Mouse (Mus musculus): ENCODE results near the gene Il4ra. TPM values are rescaled to one million over a fixed set of nuclear protein-coding genes. Genes with fewer than 3 reads are reported as not detected.

The Il4ra gene
- polyA plus RNA-seq, 2 experiments = 2.4 to 2.8 TPM

DNA sequence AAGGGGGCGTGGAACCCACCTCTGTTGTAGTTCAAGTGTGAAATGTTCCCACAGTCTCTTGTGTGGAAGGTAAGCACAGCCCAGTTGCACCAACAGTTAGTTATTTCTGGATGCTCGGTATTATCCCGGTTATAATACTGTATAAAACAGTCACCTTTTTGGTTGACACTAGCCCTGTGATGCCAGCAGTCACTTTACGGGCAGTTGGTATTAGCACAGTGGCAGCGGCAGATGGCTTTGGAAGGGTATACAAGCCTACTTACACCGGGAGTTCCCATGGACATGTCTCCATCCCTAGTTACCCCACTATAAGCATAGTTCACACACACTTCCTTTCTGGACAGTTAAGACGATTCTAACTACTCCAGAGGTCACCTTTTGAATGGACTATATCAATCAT is 6.6 kb upstream of the Il4ra start:
- no peaks in the 10 kb centered on the region for H3K27me3 ChIP-seq (ENCODE audit: control insufficient read depth, insufficient read depth, low read length)
- no peak overlapping the region for H3K4me3 ChIP-seq (ENCODE audit: insufficient read depth in 1 of 2, low read depth in 2 of 2, low read length in 2 of 2)
- no peak overlapping the region for H3K9ac ChIP-seq (replicated peaks)
- DNase-seq (ENCODE audit: low read depth in 3 of 3, low spot score in 3 of 3) (no peak), ATAC-seq (ENCODE audit: insufficient read depth) (no peak)
- H3K36me3 ChIP-seq (replicated peaks; ENCODE audit: control insufficient read depth, insufficient read depth, low read depth) = no peaks in the 10 kb centered on the region
- TF ChIP-seq EP300 (IDR thresholded peaks at IDR 0.05; ENCODE audit: low read depth) (no peak), CTCF (IDR thresholded peaks at IDR 0.05; ENCODE audit: low read depth) (no peak)
- no peaks in the 10 kb centered on the region for H3K9me3 ChIP-seq (ENCODE audit: control insufficient read depth, low read length)
- H3K4me1 ChIP-seq (replicated peaks; ENCODE audit: control insufficient read depth in 2 of 2, insufficient read depth in 2 of 2, low read length in 1 of 2) = peaks cover 0 to 8% of the 10 kb centered on the region in 2 experiments; a peak in 2 of 4 replicates
- no peak overlapping the region for H3K4me2 ChIP-seq (ENCODE audit: low read depth)
- no peak overlapping the region for H3K27ac ChIP-seq
- 73% methylated on average over 7 of the region's 7 CpGs for WGBS (ENCODE audit: insufficient replicate concordance)

GRCm38 (mm10) chr7:125546727-125547126 is 5.2 kb upstream of the Il4ra start:
- no peak for ATAC-seq (ENCODE audit: insufficient read depth)
- H3K27me3 ChIP-seq (ENCODE audit: control insufficient read depth, insufficient read depth, low read length) = no peaks in the 10 kb centered on the region
- DNase-seq (ENCODE audit: low read depth in 3 of 3, low spot score in 3 of 3) = no peak
- no peaks in the 10 kb centered on the region for H3K36me3 ChIP-seq (replicated peaks; ENCODE audit: control insufficient read depth, insufficient read depth, low read depth)
- no peak overlapping the region for H3K9ac ChIP-seq (replicated peaks)
- no peak overlapping the region for H3K4me2 ChIP-seq (ENCODE audit: low read depth)
- H3K4me1 ChIP-seq (replicated peaks; ENCODE audit: control insufficient read depth in 2 of 2, insufficient read depth in 2 of 2, low read length in 1 of 2) = peaks cover 3 to 15% of the 10 kb centered on the region in 2 experiments; a peak in 3 of 4 replicates
- no peaks in the 10 kb centered on the region for H3K9me3 ChIP-seq (ENCODE audit: control insufficient read depth, low read length)
- WGBS (ENCODE audit: insufficient replicate concordance) = 74% methylated on average over 6 of the region's 6 CpGs
- H3K4me3 ChIP-seq (ENCODE audit: insufficient read depth in 1 of 2, low read depth in 2 of 2, low read length in 2 of 2) = no peak overlapping the region
- no peak overlapping the region for H3K27ac ChIP-seq
- TF ChIP-seq CTCF (IDR thresholded peaks at IDR 0.05; ENCODE audit: low read depth) (no peak), EP300 (IDR thresholded peaks at IDR 0.05; ENCODE audit: low read depth) (no peak)

GRCm38 (mm10) chr7:125549916-125550315 is 2.0 kb upstream of the Il4ra start:
- H3K27me3 ChIP-seq (ENCODE audit: control insufficient read depth, insufficient read depth, low read length) = no peaks in the 10 kb centered on the region
- H3K4me1 ChIP-seq (replicated peaks; ENCODE audit: control insufficient read depth in 2 of 2, insufficient read depth in 2 of 2, low read length in 1 of 2) = peaks cover 3 to 20% of the 10 kb centered on the region in 2 experiments; a peak in 3 of 4 replicates
- WGBS (ENCODE audit: insufficient replicate concordance) = 78% methylated on average over 8 of the region's 8 CpGs
- no peaks in the 10 kb centered on the region for H3K36me3 ChIP-seq (replicated peaks; ENCODE audit: control insufficient read depth, insufficient read depth, low read depth)
- no peak for ATAC-seq (ENCODE audit: insufficient read depth)
- no peak overlapping the region for H3K9ac ChIP-seq (replicated peaks)
- DNase-seq (ENCODE audit: low read depth in 3 of 3, low spot score in 3 of 3) = no peak
- no peaks in the 10 kb centered on the region for H3K9me3 ChIP-seq (ENCODE audit: control insufficient read depth, low read length)
- H3K4me3 ChIP-seq (ENCODE audit: insufficient read depth in 1 of 2, low read depth in 2 of 2, low read length in 2 of 2) = no peak overlapping the region
- H3K4me2 ChIP-seq (ENCODE audit: low read depth) = no peak overlapping the region
- TF ChIP-seq CTCF (IDR thresholded peaks at IDR 0.05; ENCODE audit: low read depth) (no peak), EP300 (IDR thresholded peaks at IDR 0.05; ENCODE audit: low read depth) (no peak)
- H3K27ac ChIP-seq = no peak overlapping the region

- Histone ChIP-seq H3K27me3 (ENCODE audit: control insufficient read depth, insufficient read depth, low read length) (no peaks in the 10 kb centered on the region), H3K4me1 (replicated peaks; ENCODE audit: control insufficient read depth in 2 of 2, insufficient read depth in 2 of 2, low read length in 1 of 2) (peaks cover 5 to 28% of the 10 kb centered on the region in 2 experiments), H3K4me3 (ENCODE audit: insufficient read depth in 1 of 2, low read depth in 2 of 2, low read length in 2 of 2) (no peak overlapping the region), H3K9me3 (ENCODE audit: control insufficient read depth, low read length) (no peaks in the 10 kb centered on the region), H3K27ac (no peak overlapping the region), H3K9ac (replicated peaks) (no peak overlapping the region), H3K4me2 (ENCODE audit: low read depth) (peak overlapping the region; percentile 99), H3K36me3 (replicated peaks; ENCODE audit: control insufficient read depth, insufficient read depth, low read depth) (no peaks in the 10 kb centered on the region)
- 34% methylated on average over 6 of the region's 6 CpGs for WGBS (ENCODE audit: insufficient replicate concordance)
- TF ChIP-seq CTCF (IDR thresholded peaks at IDR 0.05; ENCODE audit: low read depth) (no peak), EP300 (IDR thresholded peaks at IDR 0.05; ENCODE audit: low read depth) (no peak)
- no peak for ATAC-seq (ENCODE audit: insufficient read depth)
- DNase-seq (ENCODE audit: low read depth in 3 of 3, low spot score in 3 of 3) = no peak
Observed at GRCm38 (mm10) chr7:125550881-125551381, 989 bp upstream of the Il4ra start.

DNA sequence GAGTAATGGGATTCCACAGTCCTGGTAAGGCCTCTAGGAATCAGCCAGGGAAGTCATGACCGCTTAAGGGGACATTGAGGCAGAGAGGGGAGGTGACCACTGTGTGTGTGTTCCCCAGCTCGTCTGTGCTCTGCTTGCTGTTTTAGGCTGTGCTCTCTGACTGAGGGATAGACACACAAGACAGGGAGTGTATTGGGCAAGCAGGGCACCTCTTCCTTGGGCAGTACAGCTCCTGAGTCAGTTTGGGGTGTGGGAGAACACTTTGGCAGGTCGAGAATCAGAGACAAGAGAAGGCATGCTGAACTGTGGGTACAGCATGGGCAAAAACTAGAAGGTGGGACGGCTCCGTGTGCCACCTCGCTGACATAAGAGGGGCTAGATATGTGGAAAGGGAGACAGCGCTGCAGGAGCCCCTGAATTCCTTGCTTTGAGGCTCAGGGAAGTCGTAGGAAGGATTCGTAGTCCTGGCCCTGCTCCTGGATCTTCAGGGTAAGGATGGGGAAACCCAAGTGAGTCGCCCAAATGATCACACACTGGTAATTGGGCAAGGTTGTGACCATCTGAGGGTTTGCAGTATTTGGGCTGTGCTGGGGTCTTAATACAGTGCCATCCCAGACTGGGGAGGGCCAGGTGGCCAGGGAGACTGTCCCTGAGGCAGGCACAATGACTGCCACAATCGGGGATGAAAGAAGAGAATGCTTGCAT is 1.1 kb downstream of the Il4ra start:
- H3K9me3 ChIP-seq (ENCODE audit: control insufficient read depth, low read length) = no peaks in the 10 kb centered on the region
- H3K36me3 ChIP-seq (replicated peaks; ENCODE audit: control insufficient read depth, insufficient read depth, low read depth) = no peaks in the 10 kb centered on the region
- H3K4me1 ChIP-seq (replicated peaks; ENCODE audit: control insufficient read depth in 2 of 2, insufficient read depth in 2 of 2, low read length in 1 of 2) = peaks cover 11 to 39% of the 10 kb centered on the region in 2 experiments
- peak overlapping the region; percentile 60 to 67 for H3K4me3 ChIP-seq (ENCODE audit: insufficient read depth in 1 of 2, low read depth in 2 of 2, low read length in 2 of 2)
- DNase-seq (ENCODE audit: low read depth in 3 of 3, low spot score in 3 of 3) = no peak
- no peak for TF ChIP-seq CTCF (IDR thresholded peaks at IDR 0.05; ENCODE audit: low read depth)
- no peak for TF ChIP-seq EP300 (IDR thresholded peaks at IDR 0.05; ENCODE audit: low read depth)
- no peak overlapping the region; the same call in 1 of the 2 replicates for H3K9ac ChIP-seq (replicated peaks)
- peak overlapping the region; percentile 99 for H3K4me2 ChIP-seq (ENCODE audit: low read depth)
- H3K27ac ChIP-seq = no peak overlapping the region
- no peaks in the 10 kb centered on the region for H3K27me3 ChIP-seq (ENCODE audit: control insufficient read depth, insufficient read depth, low read length)
- 50% methylated on average over 11 of the region's 11 CpGs for WGBS (ENCODE audit: insufficient replicate concordance)
- no peak for ATAC-seq (ENCODE audit: insufficient read depth)

Data from liver, embryonic 14.5 days (tissue).